Mouse (Mus musculus): ENCODE data around the gene Paf1. TPM values are rescaled to one million over a fixed set of nuclear protein-coding genes. Genes with fewer than 3 reads are reported as not detected.

Gene Paf1
- total RNA-seq, 2 experiments from 2014 or later = 62.4 to 64.0 TPM

DNA sequence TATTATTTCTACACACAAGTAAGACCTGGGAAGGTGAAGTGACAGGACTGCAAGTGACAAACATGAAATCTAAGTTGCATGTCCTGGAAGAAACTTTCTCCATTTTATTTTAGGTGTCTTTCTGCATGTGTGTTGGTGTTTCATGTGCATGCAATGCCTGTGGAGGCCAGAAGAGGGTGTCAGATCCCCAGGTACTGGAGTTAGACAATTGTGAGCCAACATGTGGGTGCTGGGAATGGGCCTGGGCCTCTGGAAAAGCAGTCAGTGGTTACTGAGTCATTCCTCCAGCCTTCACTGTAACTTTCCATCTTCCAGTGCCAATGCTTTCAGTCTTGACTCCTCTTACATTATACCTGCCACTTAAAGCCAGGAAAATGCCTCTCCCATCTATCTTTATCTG lies 24.6 kb downstream of the Paf1 start:
- no peak for DNase-seq (ENCODE audit: low spot score in 2 of 2)
- intact Hi-C loops (cut with DNase I) = no loop called here

- DNase-seq (ENCODE audit: low spot score in 2 of 2) = peak in 1 of 2 experiments; percentile 40
- intact Hi-C loops (cut with DNase I) = no loop called here
These were observed 25.4 kb downstream of the Paf1 start for GRCm38 (mm10) chr7:28418096-28418670.

DNA sequence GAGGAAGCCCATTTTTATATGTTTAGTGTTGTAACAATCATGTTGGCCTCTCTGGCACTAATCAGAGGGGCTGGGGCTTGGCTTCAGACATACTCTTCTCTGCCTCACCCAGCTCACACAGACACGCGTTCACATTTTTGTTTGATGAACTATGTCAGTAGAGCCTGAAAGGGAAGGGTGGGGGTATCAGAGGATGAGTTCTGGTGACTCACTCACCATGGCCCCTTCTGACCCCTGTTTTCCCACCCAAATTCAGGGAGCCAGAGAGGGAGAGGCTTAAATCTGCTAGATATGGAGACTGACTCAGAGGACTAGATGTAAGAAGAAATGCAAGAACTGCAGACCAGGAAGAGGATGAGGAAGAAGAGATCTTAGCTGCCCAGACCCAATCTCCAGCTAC lies 26.7 kb downstream of the Paf1 start:
- DNase-seq (ENCODE audit: low spot score in 2 of 2) = no peak
- intact Hi-C loops (cut with DNase I) = no loop called here

GRCm38 (mm10) chr7:28423018-28423417 lies 30.3 kb downstream of the Paf1 start:
- no peak for DNase-seq (ENCODE audit: low spot score in 2 of 2)
- intact Hi-C loops (cut with DNase I) = no loop called here

GRCm38 (mm10) chr7:28427738-28428137 lies 35.0 kb downstream of the Paf1 start:
- no peak for DNase-seq (ENCODE audit: low spot score in 2 of 2)
- intact Hi-C loops (cut with DNase I) = no loop called here

- no peak for DNase-seq (ENCODE audit: low spot score in 2 of 2)
- intact Hi-C loops (cut with DNase I) = no loop called here
These were observed 37.8 kb downstream of the Paf1 start for GRCm38 (mm10) chr7:28430512-28430911.

DNA sequence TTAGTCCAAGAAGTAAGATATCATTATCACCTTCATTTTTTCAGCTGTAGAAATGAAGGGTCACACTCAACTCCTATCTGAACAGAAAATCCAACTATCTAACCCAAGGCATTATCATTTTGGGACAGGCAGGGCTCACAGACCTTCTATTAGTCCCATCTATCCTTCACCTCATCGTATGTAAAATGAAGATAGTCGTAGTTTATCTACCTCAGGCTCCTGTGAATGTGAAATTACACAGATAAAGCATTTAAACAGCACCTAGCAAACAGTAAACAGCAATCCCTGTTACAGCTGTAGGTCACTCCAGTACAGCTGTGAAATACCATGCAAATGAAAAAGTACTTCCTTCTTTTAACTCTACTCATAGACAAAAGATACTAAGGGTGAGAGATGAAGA lies 39.5 kb downstream of the Paf1 start:
- intact Hi-C loops (cut with DNase I) = no loop called here
- DNase-seq (ENCODE audit: low spot score in 2 of 2) = no peak

DNA sequence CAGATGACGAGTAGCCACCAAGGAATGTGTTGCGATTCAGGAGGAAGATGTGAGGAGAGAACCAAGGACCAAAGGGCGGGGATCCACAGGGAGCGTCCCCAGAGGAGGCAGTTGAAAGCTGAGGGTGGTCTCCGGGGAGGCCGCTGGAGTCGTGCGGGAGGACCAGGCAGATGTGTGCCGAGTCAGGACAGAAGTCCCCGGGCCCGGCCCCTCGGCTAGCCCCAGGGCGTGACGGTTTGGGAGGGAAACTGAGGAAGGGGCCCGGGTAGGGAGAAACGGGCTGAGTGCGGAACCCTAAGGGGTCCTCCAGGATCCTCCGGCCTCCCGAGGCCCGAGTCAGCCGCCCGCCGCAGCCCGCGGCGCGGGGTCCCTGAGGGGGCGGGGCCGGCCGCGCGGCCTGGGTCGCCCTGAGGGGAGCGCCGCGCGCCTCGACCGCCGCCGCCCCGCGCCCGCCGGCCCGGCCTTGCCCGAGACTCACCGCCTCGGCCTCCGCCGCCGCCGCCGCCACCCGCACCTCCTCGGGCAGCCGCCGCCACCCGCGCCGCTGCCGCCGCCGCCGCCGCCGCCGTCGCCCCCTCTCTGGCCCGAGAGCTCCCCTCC lies 43.0 kb downstream of the Paf1 start:
- DNase-seq (ENCODE audit: low spot score in 2 of 2) = peak in 1 of 2 experiments; percentile 10
- intact Hi-C loops (cut with DNase I) = loop anchor here (2.0 kb wide), 2 partner anchors 165 to 291 kb away; no protein-coding TSS in a partner anchor

DNA sequence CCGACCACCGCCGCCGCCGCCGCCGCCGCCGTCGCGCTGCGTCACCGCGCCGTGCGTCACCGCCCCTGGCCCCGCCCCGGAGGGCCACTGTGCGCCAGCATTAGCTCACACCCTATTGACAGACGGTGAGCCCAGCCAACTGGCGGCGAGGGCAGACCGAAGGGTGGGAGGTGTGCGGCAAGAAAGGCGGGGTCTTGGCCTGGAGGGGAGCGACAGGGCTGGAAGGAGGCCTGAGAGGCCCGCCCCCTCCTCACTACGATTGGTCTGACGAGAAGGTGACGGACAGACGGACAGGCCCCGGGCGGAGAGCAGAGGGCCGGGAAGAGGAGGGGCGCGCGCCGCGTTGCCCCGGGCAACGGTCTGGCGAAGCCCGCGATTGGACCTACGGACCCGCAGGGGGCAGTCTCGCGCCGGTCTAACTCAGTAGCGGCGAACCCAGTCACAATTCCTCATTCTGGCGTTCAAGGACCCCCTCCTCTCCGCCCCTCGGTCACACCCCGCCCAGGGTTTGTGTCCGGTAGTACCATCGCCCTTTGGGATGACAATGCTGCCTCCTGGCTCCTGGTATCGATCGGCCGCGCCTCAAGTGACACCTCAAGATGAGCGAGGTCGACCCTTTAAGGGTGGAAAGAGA lies 43.6 kb downstream of the Paf1 start:
- intact Hi-C loops (cut with DNase I) = loop anchor here (2.0 kb wide), 2 partner anchors 164 to 290 kb away; no protein-coding TSS in a partner anchor
- DNase-seq (ENCODE audit: low spot score in 2 of 2) = peak; percentile 100

DNA sequence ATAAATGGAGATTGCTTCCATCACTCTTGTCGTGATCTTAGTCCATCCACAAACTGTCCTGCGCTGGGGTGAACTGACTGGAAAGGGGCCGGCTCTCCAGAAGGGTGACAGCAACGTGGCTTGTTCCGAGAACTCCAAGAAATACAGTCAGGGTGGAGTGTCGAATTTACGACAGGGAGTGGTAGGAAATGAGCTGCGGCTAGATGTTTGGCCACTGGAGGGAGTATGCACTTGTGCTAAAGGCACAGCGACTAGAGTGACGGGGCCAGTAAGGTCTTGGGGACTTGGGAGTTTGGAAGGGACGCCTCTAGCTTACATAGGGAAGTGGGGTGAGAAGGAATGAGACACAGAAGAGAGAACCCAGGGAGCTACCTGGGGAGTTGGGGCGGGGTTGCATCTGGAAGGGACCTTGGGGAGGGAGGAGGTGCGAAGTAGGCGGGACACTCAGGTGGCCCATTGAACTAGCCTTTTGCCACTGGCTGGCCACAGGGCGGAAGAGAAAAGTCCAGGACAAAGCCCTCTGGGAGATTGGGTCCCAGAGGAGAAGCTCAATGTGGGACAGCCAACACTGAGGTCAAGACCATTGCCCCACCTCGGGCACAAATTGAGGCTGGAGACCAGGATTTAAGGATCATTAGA lies 44.3 kb downstream of the Paf1 start, which contains the start of gene Gmfg:
TSS of gene Gmfg (plus strand) at position 516 of the 639 bp plus-strand sequence.
- intact Hi-C loops (cut with DNase I) = loop anchor here (2.0 kb wide), 2 partner anchors 164 to 290 kb away; no protein-coding TSS in a partner anchor
- DNase-seq (ENCODE audit: low spot score in 2 of 2) = peak; percentile 72 to 86

DNA sequence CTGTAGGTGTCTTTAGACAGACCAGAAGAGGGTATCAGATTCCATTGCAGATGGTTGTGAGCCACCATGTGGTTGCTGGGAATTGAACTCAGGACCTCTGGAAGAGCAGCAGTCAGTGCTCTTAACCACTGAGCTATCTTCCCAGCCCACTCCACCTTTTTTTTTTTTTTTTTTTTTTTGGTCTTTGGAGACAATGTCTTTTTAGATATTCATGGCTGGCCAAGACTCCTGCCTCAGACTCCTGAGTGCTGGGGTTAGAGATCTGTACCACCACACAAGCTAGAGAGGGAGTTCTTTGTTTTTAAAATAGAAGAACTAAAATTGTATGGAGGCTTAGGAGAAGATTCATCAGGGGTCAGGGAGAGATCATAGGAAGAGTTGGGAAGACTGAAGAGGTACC lies 45.2 kb downstream of the Paf1 start:
- intact Hi-C loops (cut with DNase I) = loop anchor here (2.0 kb wide), 2 partner anchors 163 to 289 kb away; no protein-coding TSS in a partner anchor
- DNase-seq (ENCODE audit: low spot score in 2 of 2) = no peak

- no peak for DNase-seq (ENCODE audit: low spot score in 2 of 2)
- intact Hi-C loops (cut with DNase I) = no loop called here
These were observed 46.0 kb downstream of the Paf1 start for GRCm38 (mm10) chr7:28438771-28439170.

GRCm38 (mm10) chr7:28440739-28441138 lies 48.0 kb downstream of the Paf1 start:
- no peak for DNase-seq (ENCODE audit: low spot score in 2 of 2)
- intact Hi-C loops (cut with DNase I) = no loop called here

GRCm38 (mm10) chr7:28441776-28442485 lies 49.2 kb downstream of the Paf1 start:
- intact Hi-C loops (cut with DNase I) = no loop called here
- DNase-seq (ENCODE audit: low spot score in 2 of 2) = no peak

GRCm38 (mm10) chr7:28442688-28443087 lies 49.9 kb downstream of the Paf1 start:
- intact Hi-C loops (cut with DNase I) = no loop called here
- no peak for DNase-seq (ENCODE audit: low spot score in 2 of 2)

DNA sequence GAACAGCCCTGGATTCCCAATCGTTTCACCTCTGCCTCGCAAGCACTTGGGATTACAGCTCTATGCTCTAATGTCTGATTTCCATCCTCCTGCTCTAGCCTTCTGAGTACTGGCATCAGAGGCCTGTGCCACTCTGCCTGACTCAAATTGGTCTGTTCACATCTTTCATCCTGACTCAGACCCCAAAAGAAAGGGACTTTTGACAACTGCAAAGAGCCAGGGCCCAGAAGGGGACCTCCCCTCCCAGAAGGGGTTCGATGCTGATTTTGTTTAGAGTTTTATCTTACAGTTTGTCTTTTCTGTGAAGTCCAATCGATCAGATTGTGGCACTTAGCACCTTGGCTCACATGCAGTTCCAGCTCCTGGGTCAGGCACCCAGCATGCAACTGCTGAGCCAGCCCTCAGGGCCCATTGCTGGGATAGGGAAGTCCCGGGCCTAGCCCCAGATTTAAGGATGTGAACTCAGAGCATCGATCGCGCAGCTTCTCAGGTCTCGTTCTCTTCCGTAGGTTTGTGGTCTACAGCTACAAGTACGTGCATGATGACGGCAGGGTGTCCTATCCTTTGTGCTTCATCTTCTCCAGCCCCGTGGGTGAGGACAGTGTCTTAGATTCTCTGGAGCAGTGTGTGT lies 51.7 kb downstream of the Paf1 start:
- intact Hi-C loops (cut with DNase I) = no loop called here
- DNase-seq (ENCODE audit: low spot score in 2 of 2) = no peak

GRCm38 (mm10) chr7:28446446-28446845 lies 53.7 kb downstream of the Paf1 start:
- peak; percentile 77 to 78 for DNase-seq (ENCODE audit: low spot score in 2 of 2)
- intact Hi-C loops (cut with DNase I) = loop anchor here (1.0 to 2.0 kb wide), 2 partner anchors 82 to 154 kb away; no protein-coding TSS in a partner anchor

DNA sequence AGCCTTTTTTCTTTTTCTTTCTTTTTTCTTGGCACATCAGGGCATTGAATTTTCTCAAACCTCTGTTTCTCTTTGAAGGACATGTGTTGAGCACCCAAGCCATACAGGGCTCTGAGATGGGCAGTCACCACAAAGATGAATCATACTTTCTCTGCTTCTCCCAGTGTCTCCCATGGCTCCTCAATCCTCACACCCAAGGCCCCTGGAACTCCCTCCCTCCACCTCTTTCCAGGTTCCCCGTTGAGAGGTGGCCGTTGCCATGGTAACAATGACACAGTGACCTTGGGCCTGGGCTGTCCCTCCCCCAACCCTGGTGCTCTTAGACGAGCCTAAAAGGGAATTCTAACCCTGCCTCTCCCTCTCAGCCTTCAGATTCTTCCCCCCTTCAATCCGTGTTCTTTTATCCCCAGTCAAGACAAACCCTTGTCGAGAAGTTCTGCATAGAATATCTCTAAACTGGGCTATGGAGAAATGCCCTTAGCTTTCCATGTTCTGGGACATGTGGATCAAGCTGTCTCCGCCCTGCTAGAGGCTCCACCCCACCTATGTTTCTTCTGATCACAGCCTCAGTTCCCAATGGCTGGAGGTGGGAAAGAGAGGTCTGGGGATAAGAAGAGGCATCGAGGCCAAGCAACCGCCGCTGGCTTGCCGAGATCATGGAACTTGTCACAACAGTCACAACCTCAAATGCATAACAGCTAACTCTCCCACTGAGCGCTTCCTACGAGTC lies 54.5 kb downstream of the Paf1 start:
- intact Hi-C loops (cut with DNase I) = loop anchor here (2.0 kb wide), 1 partner anchor 154 kb away; no protein-coding TSS in a partner anchor
- no peak for DNase-seq (ENCODE audit: low spot score in 2 of 2)

Measured in left cerebral cortex, postnatal 25 days (tissue).